In the genomic region with DNA sequence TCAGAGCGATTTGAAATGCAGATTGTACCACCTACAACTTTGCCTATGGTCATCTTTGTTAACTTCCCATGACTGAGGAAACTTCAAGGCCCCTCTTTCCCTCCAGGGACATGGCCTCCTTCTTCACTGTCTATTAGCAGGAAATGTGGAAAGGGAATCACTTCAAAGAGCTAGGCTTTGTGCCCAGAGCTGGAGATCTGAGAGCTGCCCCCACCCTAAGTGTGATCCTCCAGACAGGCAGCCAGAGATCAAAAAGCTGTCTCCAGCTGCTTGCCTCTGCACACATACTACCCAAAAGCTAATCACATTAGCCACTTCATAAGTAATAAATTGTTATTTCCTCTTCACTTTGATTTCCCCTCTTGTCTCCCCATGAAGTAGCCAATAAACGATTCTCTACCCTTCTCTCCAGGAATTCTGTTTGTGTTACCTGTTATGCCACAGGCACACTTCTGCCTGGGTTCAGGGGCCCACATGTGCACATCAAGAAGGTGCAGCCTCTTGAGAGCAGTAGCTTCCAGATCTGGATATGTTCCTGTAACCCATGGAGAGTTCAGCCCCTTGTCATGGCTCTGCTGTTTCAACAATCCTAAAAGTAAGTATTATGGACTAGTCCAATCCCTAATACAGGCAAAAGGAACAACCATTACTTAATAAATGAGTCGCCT, we compare ENCODE assay signal across 19 mouse cellular contexts.
DNase-seq lines count a peak whose midpoint lies in the region; ATAC-seq and TF ChIP-seq lines count a peak whose summit lies in the region.
"Had no signal": no experiment of that assay in that cellular context is flagged by ENCODE, and none has a peak within 500 bp of the region (broad histone marks: within the 10 kb centered on the region; RNA-seq: fewer than 3 reads in every experiment).

No protein-coding gene starts in this region.

- no peak for TF ChIP-seq CTCF in brain, embryonic 14.5 days (IDR thresholded peaks at IDR 0.05; ENCODE audit: borderline replicate concordance, extremely low read depth, insufficient read depth, insufficient read length)
- TF ChIP-seq CTCF in midbrain, postnatal 0 days (IDR thresholded peaks at IDR 0.05): no peak

- no peaks in the 10 kb centered on the region for H3K9me3 ChIP-seq in midbrain, embryonic 13.5 days
- no peaks in the 10 kb centered on the region for H3K9me3 ChIP-seq in midbrain, postnatal 0 days (ENCODE audit: low read length)
- H3K9me3 ChIP-seq: embryonic facial prominence, embryonic 13.5 days; forebrain, embryonic 12.5 days; heart, embryonic 12.5 days; hindbrain, embryonic 10.5 days had no signal

- no peaks in the 10 kb centered on the region for H3K36me3 ChIP-seq in midbrain, embryonic 13.5 days
- no peaks in the 10 kb centered on the region for H3K36me3 ChIP-seq in midbrain, postnatal 0 days (ENCODE audit: insufficient read depth, low read length)
- H3K36me3 ChIP-seq: embryonic facial prominence, embryonic 13.5 days; forebrain, embryonic 12.5 days; heart, embryonic 12.5 days; hindbrain, embryonic 10.5 days had no signal

- peak; percentile 84 for ATAC-seq in midbrain, embryonic 13.5 days
- peak; percentile 66; the same call in 1 of the 2 replicates for ATAC-seq in midbrain, postnatal 0 days (ENCODE audit: low FRiP score)
- ATAC-seq: forebrain, embryonic 16.5 days had no signal

- 63% methylated on average over 3 of the region's 3 CpGs for WGBS in midbrain, embryonic 13.5 days
- WGBS in midbrain, postnatal 0 days: 42% methylated on average over 3 of the region's 3 CpGs

- no peak overlapping the region for H3K4me3 ChIP-seq in midbrain, embryonic 13.5 days (replicated peaks)
- H3K4me3 ChIP-seq in midbrain, postnatal 0 days (ENCODE audit: low read depth, low read length): no peak overlapping the region
- H3K4me3 ChIP-seq: embryonic facial prominence, embryonic 13.5 days; forebrain, embryonic 12.5 days; heart, embryonic 12.5 days; hindbrain, embryonic 10.5 days had no signal

- H3K4me1 ChIP-seq in midbrain, embryonic 13.5 days (replicated peaks): 0 out of 2 replicates have a peak, but pooled peaks cover 7% of the 10 kb centered on the region
- no peaks in the 10 kb centered on the region for H3K4me1 ChIP-seq in midbrain, postnatal 0 days (ENCODE audit: insufficient read depth, low read length)
- H3K4me1 ChIP-seq: forebrain, embryonic 12.5 days; heart, embryonic 12.5 days; hindbrain, embryonic 10.5 days had no signal

- peak; percentile 2 to 10 for DNase-seq in kidney, postnatal 4 days
- DNase-seq in kidney, adult 8-10 months: no peak
- DNase-seq in brain, embryonic 14.5 days (ENCODE audit: low read depth): peak; percentile 73
- DNase-seq in midbrain, postnatal 0 days (ENCODE audit: low spot score): no peak
- DNase-seq in left cerebral cortex, postnatal 25 days (ENCODE audit: low spot score in 2 of 2): no peak
- DNase-seq in frontal cortex, adult 2 months (ENCODE audit: extremely low spot score in 1 of 2, low spot score in 1 of 2): no peak
- DNase-seq: adrenal gland, adult 2 months; adrenal gland, postnatal 25 days; cerebellum, adult 11 months; cerebellum, adult 9-10 months; cerebellum, postnatal 25 days; gastrocnemius, postnatal 14 days had no signal

- H3K27ac ChIP-seq in midbrain, embryonic 13.5 days: no peak overlapping the region
- 0 out of 2 replicates have a peak overlapping the region, but pooled peaks have one; percentile 12 for H3K27ac ChIP-seq in midbrain, postnatal 0 days (ENCODE audit: low read depth, low read length)
- H3K27ac ChIP-seq: embryonic facial prominence, embryonic 13.5 days; forebrain, embryonic 12.5 days; hindbrain, embryonic 10.5 days; hindbrain, embryonic 14.5 days had no signal

- TF ChIP-seq POLR2A in brain, embryonic 14.5 days (IDR thresholded peaks at IDR 0.05; ENCODE audit: borderline replicate concordance, extremely low read depth, insufficient read depth, insufficient read length, poor library complexity, severe bottlenecking): no peak

- intact Hi-C loops in left cerebral cortex, postnatal 25 days (cut with DNase I): no loop called here

- no peak overlapping the region for H3K4me2 ChIP-seq in midbrain, embryonic 13.5 days (replicated peaks)
- H3K4me2 ChIP-seq in midbrain, postnatal 0 days (ENCODE audit: low read depth, low read length, poor library complexity, severe bottlenecking): no peak overlapping the region
- H3K4me2 ChIP-seq: embryonic facial prominence, embryonic 13.5 days; forebrain, embryonic 12.5 days; heart, embryonic 12.5 days; hindbrain, embryonic 14.5 days had no signal

- H3K27me3 ChIP-seq in midbrain, embryonic 13.5 days: no peaks in the 10 kb centered on the region
- H3K27me3 ChIP-seq in midbrain, postnatal 0 days (ENCODE audit: insufficient read depth, low read length): no peaks in the 10 kb centered on the region
- H3K27me3 ChIP-seq: embryonic facial prominence, embryonic 13.5 days; forebrain, embryonic 12.5 days; heart, embryonic 12.5 days had no signal

- H3K9ac ChIP-seq in midbrain, embryonic 13.5 days (replicated peaks): no peak overlapping the region
- H3K9ac ChIP-seq in midbrain, postnatal 0 days (replicated peaks; ENCODE audit: low read length, poor library complexity, severe bottlenecking): no peak overlapping the region
- H3K9ac ChIP-seq: embryonic facial prominence, embryonic 13.5 days; forebrain, embryonic 12.5 days; heart, embryonic 12.5 days; hindbrain, embryonic 14.5 days had no signal

Comparison
In these comparisons a context has a peak if more than half of its experiments do, and no peak if none do; other contexts are left out.
1. DNase-seq: peak in kidney, postnatal 4 days (2 of 2) and brain, embryonic 14.5 days (single experiment); none in kidney, adult 8-10 months (0 of 2), midbrain, postnatal 0 days (single experiment), left cerebral cortex, postnatal 25 days (0 of 2) and frontal cortex, adult 2 months (0 of 2).